In genomic region chr4:121003611-121004091, GRCm38 (mm10) we compare ENCODE assay signal across 8 mouse cellular contexts. TPM values are rescaled to one million over a fixed set of nuclear protein-coding genes. Genes with fewer than 3 reads are reported as not detected.
DNase-seq lines count a peak whose midpoint lies in the region; ATAC-seq and TF ChIP-seq lines count a peak whose summit lies in the region.

No protein-coding gene starts in this region.

- intact Hi-C loops in left cerebral cortex, postnatal 25 days (cut with DNase I): no loop called here

- peak overlapping the region; percentile 66; the same call in 1 of the 2 replicates for H3K27ac ChIP-seq in embryonic facial prominence, embryonic 13.5 days
- H3K27ac ChIP-seq in limb, embryonic 11.5 days (replicated peaks; ENCODE audit: low read depth, low read length): peak overlapping the region; percentile 45; the same call in 1 of the 2 replicates
- H3K27ac ChIP-seq in neural tube, embryonic 13.5 days (replicated peaks): peak overlapping the region; percentile 92
- H3K27ac ChIP-seq in kidney, adult 2 months (ENCODE audit: insufficient read depth, low read depth, low read length): no peak overlapping the region; the same call in 1 of the 2 replicates

- no peaks in the 10 kb centered on the region for H3K9me3 ChIP-seq in embryonic facial prominence, embryonic 13.5 days
- H3K9me3 ChIP-seq in limb, embryonic 11.5 days (ENCODE audit: control insufficient read depth, low read length): no peaks in the 10 kb centered on the region
- H3K9me3 ChIP-seq in neural tube, embryonic 13.5 days: no peaks in the 10 kb centered on the region

- H3K36me3 ChIP-seq in embryonic facial prominence, embryonic 13.5 days: no peaks in the 10 kb centered on the region
- no peaks in the 10 kb centered on the region for H3K36me3 ChIP-seq in limb, embryonic 11.5 days (ENCODE audit: control insufficient read depth, insufficient read depth, low read length)
- no peaks in the 10 kb centered on the region for H3K36me3 ChIP-seq in neural tube, embryonic 13.5 days
- no peaks in the 10 kb centered on the region for H3K36me3 ChIP-seq in kidney, adult 2 months (ENCODE audit: control insufficient read depth, insufficient read depth, low read length)

- TF ChIP-seq POLR2A in kidney, adult 2 months (IDR thresholded peaks at IDR 0.05; ENCODE audit: low read depth, low read length): no peak

- DNase-seq in left cerebral cortex, postnatal 25 days (ENCODE audit: low spot score in 2 of 2): peak; percentile 27 to 56
- no peak for DNase-seq in left cerebral cortex, adult 8-10 months (ENCODE audit: low spot score in 2 of 2)
- DNase-seq in limb, embryonic 11.5 days (ENCODE audit: low spot score): no peak
- no peak for DNase-seq in lung, postnatal 14 days
- DNase-seq in kidney, adult 2 months: no peak
- no peak for DNase-seq in spleen, adult 18-20 months

- WGBS in embryonic facial prominence, embryonic 13.5 days: 27% methylated on average over 3 of the region's 3 CpGs
- WGBS in limb, embryonic 11.5 days: 35% methylated on average over 3 of the region's 3 CpGs
- 8% methylated on average over 3 of the region's 3 CpGs for WGBS in neural tube, embryonic 13.5 days
- 23% methylated on average over 3 of the region's 3 CpGs for WGBS in kidney, adult 2 months

- H3K9ac ChIP-seq in embryonic facial prominence, embryonic 13.5 days: no peak overlapping the region
- H3K9ac ChIP-seq in limb, embryonic 11.5 days (ENCODE audit: low read length): no peak overlapping the region
- H3K9ac ChIP-seq in neural tube, embryonic 13.5 days: no peak overlapping the region

- peaks cover 22% of the 10 kb centered on the region for H3K4me1 ChIP-seq in embryonic facial prominence, embryonic 13.5 days
- H3K4me1 ChIP-seq in limb, embryonic 11.5 days (ENCODE audit: control insufficient read depth, insufficient read depth, low read length): peaks cover 19% of the 10 kb centered on the region; the same call in 1 of the 2 replicates
- H3K4me1 ChIP-seq in neural tube, embryonic 13.5 days (replicated peaks): peaks cover 60% of the 10 kb centered on the region
- peaks cover 12% of the 10 kb centered on the region for H3K4me1 ChIP-seq in kidney, adult 2 months (ENCODE audit: control insufficient read depth, insufficient read depth, low read length)

- H3K4me3 ChIP-seq in embryonic facial prominence, embryonic 13.5 days: no peak overlapping the region
- no peak overlapping the region for H3K4me3 ChIP-seq in limb, embryonic 11.5 days (ENCODE audit: low read depth, low read length)
- no peak overlapping the region for H3K4me3 ChIP-seq in neural tube, embryonic 13.5 days
- H3K4me3 ChIP-seq in kidney, adult 2 months (ENCODE audit: insufficient read depth, low read depth, low read length): no peak overlapping the region

- TF ChIP-seq CTCF in kidney, adult 2 months (conservative IDR thresholded peaks at IDR 0.05; ENCODE audit: insufficient read depth, insufficient read length, low read depth, low read length): no peak

- ATAC-seq in embryonic facial prominence, embryonic 13.5 days (ENCODE audit: insufficient number of reproducible peaks, insufficient read depth, low FRiP score, low TSS enrichment, low read depth): no peak
- peak; percentile 74 for ATAC-seq in limb, embryonic 11.5 days (ENCODE audit: insufficient number of reproducible peaks, low FRiP score, low TSS enrichment, low read depth)
- ATAC-seq in neural tube, embryonic 13.5 days (ENCODE audit: low read depth): peak; percentile 77

- H3K4me2 ChIP-seq in embryonic facial prominence, embryonic 13.5 days: no peak overlapping the region
- H3K4me2 ChIP-seq in limb, embryonic 11.5 days (ENCODE audit: low read depth, severe bottlenecking): no peak overlapping the region
- H3K4me2 ChIP-seq in neural tube, embryonic 13.5 days: peak overlapping the region; percentile 28

- H3K27me3 ChIP-seq in embryonic facial prominence, embryonic 13.5 days: no peaks in the 10 kb centered on the region
- no peaks in the 10 kb centered on the region for H3K27me3 ChIP-seq in limb, embryonic 11.5 days (ENCODE audit: control insufficient read depth, insufficient read depth, low read length)
- no peaks in the 10 kb centered on the region for H3K27me3 ChIP-seq in neural tube, embryonic 13.5 days
- no peaks in the 10 kb centered on the region for H3K27me3 ChIP-seq in kidney, adult 2 months (replicated peaks; ENCODE audit: control insufficient read depth, insufficient read depth, low read length)

RNA-seq across cellular contexts. Expression of gene Smap2, which starts 13.4 kb away (rescaled TPM):
- 100 to 1,000 TPM; 188 to 194 TPM for total RNA-seq in left cerebral cortex, postnatal 25 days (2021)
- 100 to 1,000 TPM; 179 to 188 (median 183) TPM for total RNA-seq in left cerebral cortex, adult 8-10 months (2022)
- polyA plus RNA-seq in embryonic facial prominence, embryonic 13.5 days (2015; fragmentation: Nextera tagmentation; extraction: Ambion mirVana): 13.7 and 13.9 TPM in 2 replicates
- 14.3 and 16.0 TPM in 2 replicates for polyA plus RNA-seq in limb, embryonic 11.5 days (2014; fragmentation: Nextera tagmentation; extraction: Ambion mirVana)
- polyA plus RNA-seq in neural tube, embryonic 13.5 days (2015; fragmentation: Nextera tagmentation; extraction: Ambion mirVana): 42.0 and 42.4 TPM in 2 replicates
- 20.5 and 27.3 TPM in 2 replicates for polyA plus RNA-seq in kidney, adult 2 months (2012; rRNA removed)

RNA-seq across cellular contexts. Expression of gene Col9a2, which starts 35.5 kb away (rescaled TPM):
- total RNA-seq in left cerebral cortex, postnatal 25 days (2021): 1 to 10 TPM; 5.2 to 5.5 TPM
- 1 to 10 TPM; 6.2 to 9.6 (median 6.4) TPM for total RNA-seq in left cerebral cortex, adult 8-10 months (2022)
- polyA plus RNA-seq in embryonic facial prominence, embryonic 13.5 days (2015; fragmentation: Nextera tagmentation; extraction: Ambion mirVana): 56.1 and 57.5 TPM in 2 replicates
- polyA plus RNA-seq in limb, embryonic 11.5 days (2014; fragmentation: Nextera tagmentation; extraction: Ambion mirVana): 16.7 and 20.0 TPM in 2 replicates
- polyA plus RNA-seq in neural tube, embryonic 13.5 days (2015; fragmentation: Nextera tagmentation; extraction: Ambion mirVana): 17.7 and 24.4 TPM in 2 replicates
- polyA plus RNA-seq in kidney, adult 2 months (2012; rRNA removed): not detected in 2 replicates

RNA-seq across cellular contexts. Expression of gene Zfp69, which starts 52.2 kb away (rescaled TPM):
- 1 to 10 TPM; 1.1 to 1.6 TPM for total RNA-seq in left cerebral cortex, postnatal 25 days (2021)
- total RNA-seq in left cerebral cortex, adult 8-10 months (2022): 1 to 10 TPM; 1.5 to 3.0 (median 1.8) TPM
- 10.0 and 10.9 TPM in 2 replicates for polyA plus RNA-seq in embryonic facial prominence, embryonic 13.5 days (2015; fragmentation: Nextera tagmentation; extraction: Ambion mirVana)
- polyA plus RNA-seq in limb, embryonic 11.5 days (2014; fragmentation: Nextera tagmentation; extraction: Ambion mirVana): 11.0 and 11.6 TPM in 2 replicates
- 7.9 and 8.3 TPM in 2 replicates for polyA plus RNA-seq in neural tube, embryonic 13.5 days (2015; fragmentation: Nextera tagmentation; extraction: Ambion mirVana)
- polyA plus RNA-seq in kidney, adult 2 months (2012; rRNA removed): 1.3 and 1.4 TPM in 2 replicates

Comparison
In these comparisons a context has a peak if more than half of its experiments do, and no peak if none do; other contexts are left out.
1. DNase-seq: peak in left cerebral cortex, postnatal 25 days (2 of 2); none in left cerebral cortex, adult 8-10 months (0 of 2), limb, embryonic 11.5 days (single experiment), lung, postnatal 14 days (single experiment), kidney, adult 2 months (single experiment) and spleen, adult 18-20 months (0 of 2).
2. RNA of gene Col9a2, which starts 35.5 kb away (polyA plus RNA-seq): 56.1 to 57.5 TPM in embryonic facial prominence, embryonic 13.5 days, 16.7 to 20.0 TPM in limb, embryonic 11.5 days and 17.7 to 24.4 TPM in neural tube, embryonic 13.5 days; not detected in kidney, adult 2 months; every median in the first group is over 10 times any median in the second.